Mouse (Mus musculus): Measurements from ENCODE around the gene Utp11.
"Not testable (repeated sequence)": the region's sequence is repeated elsewhere in the genome, so short reads cannot be mapped to it uniquely, and the experiment has no call there.

The Utp11 gene

GRCm38 (mm10) chr4:124693135-124693894 lies at the start of gene Utp11:
Utp11 (minus strand) TSS chr4:124693600.
- in situ Hi-C loops (cut with MseI, MboI), result no loop called here

GRCm38 (mm10) chr4:124742839-124743238 lies 49.4 kb upstream of the Utp11 start:
- in situ Hi-C loops (cut with MseI, MboI), result no loop called here

GRCm38 (mm10) chr4:124741376-124742343 lies 48.3 kb upstream of the Utp11 start, which contains the start of gene Inpp5b:
Inpp5b (plus strand) TSS chr4:124741850.
- in situ Hi-C loops (cut with MseI, MboI), result no loop called here

GRCm38 (mm10) chr4:124738783-124739182 lies 45.4 kb upstream of the Utp11 start:
- in situ Hi-C loops (cut with MseI, MboI), result no loop called here

DNA sequence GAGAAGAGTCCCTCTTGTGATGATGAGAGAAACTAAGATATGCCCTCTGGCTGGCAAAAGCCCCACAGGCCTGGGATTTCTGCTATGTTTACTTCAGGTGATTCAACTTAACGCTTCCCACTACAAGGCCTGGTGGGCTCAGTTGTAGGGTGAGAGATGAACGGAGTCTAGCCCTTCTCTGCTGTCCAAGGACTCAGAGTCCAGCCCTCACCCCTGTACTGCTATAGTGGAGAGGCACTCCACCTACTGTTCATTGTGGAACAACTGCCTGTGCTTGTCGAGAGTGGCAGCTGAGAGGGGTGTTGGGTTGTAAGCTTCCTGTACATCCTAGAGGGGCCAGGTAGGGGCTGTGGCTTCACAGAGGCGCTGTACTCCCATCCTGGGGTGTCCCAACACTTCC lies 44.6 kb upstream of the Utp11 start:
- in situ Hi-C loops (cut with MseI, MboI), result no loop called here

DNA sequence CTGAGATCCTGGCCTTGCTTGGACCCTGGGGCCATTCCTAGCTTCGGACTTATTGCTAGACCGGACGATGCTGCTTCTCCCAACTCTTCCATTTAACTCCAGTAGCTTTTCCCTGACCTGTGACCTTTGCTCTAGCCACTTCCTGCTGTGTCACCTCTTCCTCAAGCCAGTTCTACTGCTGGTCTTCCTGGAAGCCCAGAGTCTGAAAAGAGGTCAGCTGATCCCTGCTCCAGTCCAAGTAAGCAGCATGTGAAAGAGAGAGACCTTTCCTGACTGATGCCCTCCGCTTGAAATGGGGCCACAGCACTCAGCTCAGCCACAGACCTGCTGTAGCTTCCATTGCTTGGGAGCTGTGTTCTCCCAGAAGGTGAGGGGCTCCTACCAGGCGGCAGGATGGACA lies 44.1 kb upstream of the Utp11 start:
- in situ Hi-C loops (cut with MseI, MboI), result no loop called here

DNA sequence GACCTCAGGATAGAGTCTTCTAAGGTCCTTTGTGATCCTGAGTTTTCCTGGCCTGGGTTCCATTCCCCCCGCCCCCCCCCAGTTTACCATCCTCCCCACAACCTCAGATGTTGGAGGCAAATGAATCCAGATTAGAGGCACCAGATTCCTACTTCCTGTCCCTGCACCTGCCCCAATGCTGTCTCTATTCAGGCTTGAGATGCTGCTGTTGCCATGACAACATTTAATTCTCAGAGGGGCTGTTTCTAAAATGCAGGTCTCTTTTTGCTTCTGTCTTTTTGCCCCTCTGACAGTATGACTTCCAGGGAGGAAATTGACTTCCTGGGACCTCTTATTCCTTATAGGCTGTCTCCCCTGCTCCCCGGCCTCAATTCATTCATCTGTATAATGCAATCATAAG lies 43.6 kb upstream of the Utp11 start:
- in situ Hi-C loops (cut with MseI, MboI), result no loop called here

GRCm38 (mm10) chr4:124726121-124726520 lies 32.7 kb upstream of the Utp11 start:
- in situ Hi-C loops (cut with MseI, MboI), result no loop called here

GRCm38 (mm10) chr4:124719101-124719500 lies 25.7 kb upstream of the Utp11 start:
- in situ Hi-C loops (cut with MseI, MboI), result no loop called here

- in situ Hi-C loops (cut with MseI, MboI), result no loop called here
Measured at GRCm38 (mm10) chr4:124714545-124715481, 21.4 kb upstream of the Utp11 start, which contains the start of gene Sf3a3. Sf3a3 (plus strand) TSS chr4:124714776.

DNA sequence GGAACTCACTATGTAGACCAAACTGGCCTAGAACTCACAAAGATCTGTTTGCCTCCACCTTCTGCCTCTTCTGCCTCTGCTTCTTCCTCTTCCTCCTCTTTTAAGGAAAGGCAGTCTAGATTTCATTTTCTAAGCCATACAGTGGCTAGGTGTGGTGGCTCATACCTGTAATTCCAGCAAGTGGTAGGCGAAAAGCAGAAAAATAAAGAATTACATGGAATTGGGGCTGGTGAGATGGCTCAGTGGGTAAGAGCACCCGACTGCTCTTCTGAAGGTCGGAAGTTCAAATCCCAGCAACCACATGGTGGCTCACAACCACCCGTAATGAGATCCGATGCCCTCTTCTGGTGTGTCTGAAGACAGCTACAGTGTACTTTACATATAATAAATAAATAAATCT lies 20.4 kb upstream of the Utp11 start:
- in situ Hi-C loops (cut with MseI, MboI), result not testable (repeated sequence)

DNA sequence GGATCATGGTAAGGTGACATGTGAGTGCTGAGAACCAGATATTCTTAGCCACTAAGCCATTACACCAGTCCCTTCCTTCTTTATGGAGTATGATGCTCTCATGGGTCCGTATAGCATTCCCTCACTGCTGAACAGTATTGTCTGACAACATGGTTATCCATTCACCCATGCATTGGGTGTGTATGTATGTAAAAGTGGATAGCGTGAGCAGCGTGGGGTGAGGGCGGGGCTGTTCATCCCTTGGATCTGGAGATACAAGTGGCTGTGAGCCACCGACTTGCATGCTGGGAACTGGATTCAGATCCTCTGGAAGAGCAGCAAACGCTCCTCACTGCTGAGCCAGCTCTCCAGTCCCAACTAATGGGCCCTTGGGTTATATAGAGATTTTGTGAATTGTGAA lies 19.2 kb upstream of the Utp11 start:
- in situ Hi-C loops (cut with MseI, MboI), result no loop called here

DNA sequence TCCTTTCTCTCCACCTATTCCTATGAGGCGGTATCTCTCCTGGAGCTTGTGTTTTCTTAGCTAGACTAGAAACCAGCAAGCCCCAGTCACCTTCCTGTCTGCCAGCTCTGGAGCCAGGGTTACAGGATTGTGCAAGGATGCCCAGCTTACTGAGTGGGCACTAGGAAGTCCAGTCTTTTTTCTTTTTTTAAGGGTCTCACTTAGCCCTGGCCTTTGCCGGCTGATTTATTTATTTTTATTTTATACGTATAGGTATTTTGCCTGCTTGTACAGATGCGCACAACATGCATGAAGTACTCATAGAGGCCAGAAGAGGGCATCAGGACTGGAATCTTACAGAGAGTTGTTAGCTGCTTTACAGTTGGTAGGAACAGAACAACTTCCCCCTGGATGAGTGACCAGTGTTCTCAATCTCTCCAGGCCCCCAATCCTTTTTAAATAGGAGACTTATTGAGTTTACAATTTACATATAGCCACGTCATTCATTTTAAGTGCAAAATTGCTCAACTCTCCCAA lies 17.4 kb upstream of the Utp11 start:
- in situ Hi-C loops (cut with MseI, MboI), result no loop called here

DNA sequence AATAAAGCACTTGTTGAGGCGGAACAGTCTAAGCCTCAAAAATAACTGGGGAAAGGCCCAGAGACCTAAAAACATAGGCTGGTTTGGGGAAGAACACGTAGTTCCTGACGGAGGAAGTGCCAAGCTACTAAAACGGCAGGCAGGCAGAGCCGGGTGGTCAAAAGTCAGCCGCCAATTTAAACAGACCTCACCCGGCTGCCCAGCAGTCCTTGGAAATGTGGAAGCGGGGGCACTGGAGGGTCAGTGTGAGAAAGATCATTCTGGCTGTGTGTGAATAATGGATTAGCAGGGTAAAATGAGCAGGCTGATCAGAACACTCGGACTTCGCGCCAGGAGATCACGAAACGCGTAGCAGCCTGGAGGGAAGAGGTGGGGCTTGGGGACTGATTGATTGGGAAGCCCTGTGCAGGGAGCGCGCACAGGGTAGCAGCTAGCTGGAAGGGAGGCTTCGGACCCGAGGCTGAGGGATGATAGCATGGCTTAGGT lies 16.6 kb upstream of the Utp11 start:
- in situ Hi-C loops (cut with MseI, MboI), result no loop called here

GRCm38 (mm10) chr4:124708518-124709477 lies 15.4 kb upstream of the Utp11 start:
- in situ Hi-C loops (cut with MseI, MboI), result no loop called here

- in situ Hi-C loops (cut with MseI, MboI), result not testable (repeated sequence)
Measured at GRCm38 (mm10) chr4:124708200-124708517, 14.8 kb upstream of the Utp11 start.

- in situ Hi-C loops (cut with MseI, MboI), result not testable (repeated sequence)
Measured at GRCm38 (mm10) chr4:124707381-124708199, 14.2 kb upstream of the Utp11 start.

DNA sequence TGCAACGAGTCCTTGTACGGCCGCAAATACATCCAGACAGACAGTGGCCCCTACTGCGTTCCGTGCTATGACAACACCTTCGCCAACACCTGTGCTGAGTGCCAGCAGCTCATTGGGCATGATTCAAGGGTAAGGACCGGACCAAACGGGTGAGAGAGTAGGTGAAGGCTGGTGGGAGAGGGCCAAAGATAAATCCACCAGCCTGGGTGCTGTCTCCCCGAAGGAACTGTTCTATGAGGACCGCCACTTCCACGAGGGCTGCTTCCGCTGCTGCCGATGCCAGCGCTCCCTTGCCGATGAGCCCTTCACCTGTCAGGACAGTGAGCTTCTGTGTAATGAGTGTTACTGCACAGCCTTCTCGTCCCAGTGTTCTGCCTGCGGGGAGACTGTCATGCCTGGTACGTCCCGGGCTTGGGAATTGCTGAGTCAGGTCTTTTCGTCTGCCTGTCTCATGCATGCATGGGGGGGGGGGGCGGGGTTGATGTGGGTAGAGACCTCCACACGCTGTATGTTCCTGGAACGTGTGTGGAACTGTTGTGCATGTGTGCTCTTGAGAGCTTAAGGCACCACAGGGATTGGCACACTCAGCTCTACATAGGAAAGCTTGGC lies 12.4 kb upstream of the Utp11 start:
- in situ Hi-C loops (cut with MseI, MboI), result no loop called here

Measured in mouse trophoblast stem cell (cell line).